Mouse (Mus musculus) frontal cortex, adult (tissue): ENCODE results near the gene Tmem217.

Experiments
- ATAC-seq: cut with Nextera tagmentation; 2 replicates; pipeline ENCODE4 v1.9.2; 2017; ENCODE audit warnings: mild to moderate bottlenecking, moderate library complexity, mixed read lengths; ENCODE audit not compliant: low TSS enrichment

The Tmem217 gene

DNA sequence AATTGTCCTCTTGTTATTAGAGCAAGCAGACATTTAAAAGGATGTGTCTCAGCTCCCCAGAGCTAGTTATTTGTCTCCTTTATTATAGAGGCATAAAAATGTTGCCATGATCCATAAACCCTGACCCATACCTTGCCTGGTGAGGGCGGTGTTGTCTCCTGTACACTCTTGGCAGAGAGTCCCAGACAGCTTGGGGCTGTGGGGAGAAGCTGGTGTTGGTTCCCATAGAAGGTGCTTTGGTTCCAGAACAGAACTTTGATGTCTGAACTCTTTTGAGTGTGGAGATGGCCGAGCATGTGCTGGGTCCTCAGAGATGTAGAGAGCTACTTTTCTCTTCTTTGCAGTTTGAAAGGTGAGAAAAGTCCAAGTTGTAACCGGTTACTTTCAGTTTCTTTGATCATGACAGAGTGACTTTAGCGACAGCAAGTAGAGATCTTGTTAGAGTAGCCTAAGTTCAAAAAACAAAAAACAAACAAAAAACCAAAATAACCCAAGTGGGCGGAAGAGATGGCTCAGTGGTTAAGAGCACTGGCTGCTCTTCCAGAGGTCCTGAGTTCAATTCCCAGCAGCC lies at the start of gene Tmem217:
Gene Tmem217, minus strand, starts transcription at position 224 of the 571 bp plus-strand sequence.
- no peak for ATAC-seq

DNA sequence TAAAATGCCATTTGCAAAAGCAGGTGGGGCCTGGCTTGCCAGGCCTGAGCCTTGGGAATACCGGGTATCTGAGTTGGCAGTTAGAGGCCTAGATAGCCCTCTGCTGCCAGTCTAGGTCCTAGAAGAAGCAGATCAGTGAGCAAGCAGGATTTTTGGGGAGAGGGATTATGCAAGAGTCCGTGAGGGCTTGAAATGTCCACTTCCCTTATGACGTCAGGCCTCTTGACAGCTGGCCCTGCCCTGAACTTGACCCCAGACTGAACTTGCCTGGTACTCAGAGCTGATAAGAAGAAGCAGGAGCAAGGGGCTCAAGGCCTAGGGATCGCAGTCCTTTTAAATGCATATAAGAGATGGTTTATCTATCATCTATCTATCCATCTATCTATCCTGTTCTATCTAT lies 49.2 kb upstream of the Tmem217 start:
- no peak for ATAC-seq

DNA sequence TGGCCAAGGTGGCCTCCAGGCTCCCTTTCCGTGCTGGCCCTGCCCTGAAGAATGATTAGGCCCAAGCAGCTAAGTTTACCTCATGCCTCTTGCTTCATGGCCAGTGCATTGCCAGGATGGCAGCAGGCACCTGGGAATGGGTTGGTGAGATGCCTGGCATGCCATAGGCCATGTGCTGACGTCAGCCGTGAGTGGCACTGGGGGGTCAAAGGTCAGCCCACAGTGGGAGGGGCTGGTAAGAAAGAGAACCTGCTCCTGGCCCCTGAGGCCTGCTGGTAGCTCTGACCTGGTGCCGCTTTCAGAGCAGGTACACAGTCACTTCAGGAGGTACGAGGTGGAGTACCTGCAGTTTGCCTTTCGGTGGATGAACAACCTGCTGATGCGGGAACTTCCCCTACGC lies 47.4 kb upstream of the Tmem217 start:
- ATAC-seq = no peak

DNA sequence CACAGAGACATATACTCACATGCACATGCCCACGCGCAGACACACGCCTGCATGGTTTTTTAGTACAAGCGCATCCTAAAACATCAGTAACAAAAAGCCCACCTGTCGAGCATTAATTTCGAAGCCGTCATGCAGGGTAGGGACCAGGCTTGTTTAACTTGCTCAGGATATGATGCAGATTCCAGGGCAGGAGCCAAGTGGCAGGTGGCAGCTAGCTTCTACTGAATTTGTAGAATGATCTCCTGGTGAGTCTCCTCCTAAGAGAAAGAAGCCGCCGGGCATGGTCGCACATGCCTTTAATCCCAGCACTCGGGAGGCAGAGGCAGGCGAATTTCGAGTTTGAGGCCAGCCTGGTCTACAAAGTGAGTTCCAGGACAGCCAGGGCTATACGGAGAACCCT lies 46.9 kb upstream of the Tmem217 start:
- ATAC-seq = no peak

DNA sequence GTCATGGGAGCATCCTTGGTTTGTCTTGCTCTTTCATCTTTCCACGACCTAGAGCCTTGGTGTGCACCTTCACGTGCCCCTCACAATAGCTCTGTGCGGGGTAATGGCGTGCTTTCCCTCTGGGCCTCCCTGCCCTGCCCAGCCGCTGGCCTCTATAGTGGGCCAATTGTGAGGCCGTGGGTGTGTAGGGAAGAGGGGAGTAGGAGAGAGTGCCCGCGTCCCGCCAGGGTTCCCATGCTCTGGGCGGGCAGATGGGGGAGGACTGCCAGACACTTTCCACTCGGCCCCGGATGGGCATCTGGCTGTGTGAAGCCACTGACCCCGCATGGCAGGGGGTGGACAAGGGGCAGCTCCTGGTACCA lies 44.6 kb upstream of the Tmem217 start:
- no peak for ATAC-seq

DNA sequence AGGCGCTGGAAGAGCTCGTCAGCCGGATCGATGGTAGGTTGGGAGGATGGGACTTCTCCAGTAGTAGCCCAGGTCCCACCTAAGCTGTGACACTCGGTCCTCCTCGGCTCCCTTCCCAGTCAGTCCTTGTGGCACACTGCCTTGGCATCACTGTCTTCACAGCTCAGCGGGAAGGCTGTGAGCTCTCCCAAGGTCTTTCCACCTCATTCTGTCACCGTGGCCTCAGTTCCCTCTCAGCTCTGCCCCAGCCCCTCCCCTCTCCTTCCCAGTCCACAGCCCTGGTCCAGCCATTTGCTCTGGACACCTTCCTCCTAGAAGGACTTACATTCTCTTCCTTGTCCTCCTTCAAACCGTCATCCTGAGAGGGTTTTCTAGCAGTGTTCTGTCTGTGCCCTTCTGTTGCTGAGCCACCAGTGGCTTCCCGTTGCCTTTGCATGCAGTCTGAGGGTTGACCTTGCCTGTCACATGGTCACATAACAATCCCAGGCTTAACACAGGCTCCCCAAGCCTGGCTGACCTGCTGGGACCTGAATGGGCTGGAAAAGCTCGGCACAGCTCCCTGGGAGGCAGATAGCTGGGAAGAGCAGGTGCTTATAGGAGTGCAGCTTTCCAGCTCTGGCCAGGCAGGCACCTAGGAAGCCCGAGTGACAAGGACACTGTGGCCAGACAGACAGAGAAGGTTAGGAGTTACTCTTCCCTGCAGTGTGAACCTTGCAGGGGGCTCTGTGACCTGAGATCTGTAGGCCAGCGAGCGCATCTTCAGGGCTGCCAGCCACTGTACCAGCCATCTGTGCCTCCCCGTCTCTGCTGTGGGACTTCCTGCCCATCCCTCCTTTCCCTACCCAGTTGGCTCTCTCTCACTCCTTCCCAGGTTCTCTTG lies 43.9 kb upstream of the Tmem217 start:
- no peak for ATAC-seq

DNA sequence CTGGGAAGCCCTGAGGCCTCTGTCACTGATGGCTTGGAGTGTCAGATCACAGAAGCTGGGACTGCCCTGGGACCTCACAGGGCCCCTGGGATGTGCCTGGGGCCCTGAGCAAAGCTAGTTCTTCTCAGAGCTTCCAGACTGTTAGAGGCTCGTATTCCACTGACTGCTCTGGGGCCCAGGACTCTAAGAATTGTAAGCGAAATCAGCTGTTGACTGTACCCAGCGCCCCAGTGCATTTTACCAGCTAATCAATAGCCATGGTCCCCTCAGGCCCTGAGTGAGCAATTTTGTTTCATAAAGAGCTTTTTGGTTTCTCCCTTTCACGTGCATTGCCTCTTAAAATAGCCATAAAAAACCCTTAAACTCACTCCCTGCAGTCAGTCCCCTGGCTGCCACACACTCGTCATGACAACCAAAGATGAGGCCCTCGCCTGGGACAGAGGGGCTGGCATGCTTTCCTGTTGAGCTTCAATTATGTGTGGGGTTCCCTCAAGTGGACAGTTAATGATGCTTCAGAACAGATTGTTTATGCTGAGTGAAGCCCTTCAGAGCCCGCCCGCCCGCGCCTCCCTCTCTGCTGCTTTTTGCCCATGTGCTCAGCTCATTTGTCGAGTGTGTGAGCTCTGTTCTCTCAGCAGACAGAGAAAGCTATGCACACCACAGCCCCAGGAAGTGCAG lies 37.2 kb upstream of the Tmem217 start:
- ATAC-seq = peak; percentile 67; the same call in 1 of the 2 replicates

DNA sequence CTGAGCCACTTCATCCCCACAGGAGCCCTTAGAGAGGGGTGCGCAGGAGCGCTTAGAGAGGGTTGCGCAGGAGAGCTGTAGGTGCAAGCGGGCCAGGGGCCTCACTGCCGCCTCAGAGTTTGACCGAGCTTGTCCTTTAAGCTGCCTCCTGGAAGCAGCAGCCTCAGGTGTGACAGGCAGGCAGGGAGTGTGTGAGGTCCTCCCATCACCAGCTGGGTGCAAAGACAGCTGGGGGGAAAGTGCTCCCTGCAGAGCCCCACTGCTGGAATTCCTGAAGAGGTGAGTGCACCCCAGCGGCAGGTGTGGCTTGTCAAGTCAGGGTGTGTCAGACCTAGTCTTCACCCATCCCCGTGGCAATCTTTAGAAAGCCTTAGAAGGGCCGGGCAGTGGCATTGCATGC lies 34.7 kb upstream of the Tmem217 start:
- ATAC-seq = no peak

DNA sequence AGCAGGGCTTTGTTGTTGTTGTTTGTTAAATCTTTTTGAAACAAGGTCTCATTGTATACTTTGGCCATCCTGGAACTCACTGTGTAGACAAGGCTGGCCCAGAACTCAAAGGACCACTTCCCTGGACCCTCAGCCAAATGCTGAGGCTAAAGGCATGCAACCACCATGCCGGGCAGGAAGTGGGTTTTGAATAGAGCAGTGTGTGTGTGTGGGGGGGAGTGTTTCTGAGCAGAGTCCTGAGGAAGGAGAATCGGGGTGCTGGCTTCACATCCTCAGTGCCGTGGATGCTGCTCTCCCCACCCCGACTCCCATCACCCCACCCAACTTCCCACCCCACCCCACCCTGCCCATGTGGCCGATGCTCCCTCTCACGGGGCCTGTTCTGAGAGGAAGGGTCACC lies 33.3 kb upstream of the Tmem217 start:
- ATAC-seq = no peak

DNA sequence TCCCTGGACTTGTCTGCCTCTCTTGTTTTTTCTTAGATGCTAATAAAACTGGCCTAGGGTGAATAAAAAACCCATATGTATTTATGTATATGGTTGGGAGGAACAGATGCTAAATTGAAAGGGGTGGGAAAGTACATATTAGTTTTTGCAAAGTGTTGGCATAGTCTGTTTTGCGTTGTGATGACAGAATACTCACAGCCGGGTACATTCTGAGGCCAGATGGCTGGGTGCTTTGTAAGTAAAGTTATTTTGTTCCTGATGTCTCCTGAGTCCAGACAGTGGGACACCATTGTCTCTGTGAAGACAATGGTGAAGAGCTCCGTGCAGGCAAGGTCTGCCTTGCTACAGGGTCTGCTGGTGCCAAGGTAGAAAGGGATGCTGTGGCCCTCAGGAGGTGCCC lies 32.6 kb upstream of the Tmem217 start:
- no peak for ATAC-seq

DNA sequence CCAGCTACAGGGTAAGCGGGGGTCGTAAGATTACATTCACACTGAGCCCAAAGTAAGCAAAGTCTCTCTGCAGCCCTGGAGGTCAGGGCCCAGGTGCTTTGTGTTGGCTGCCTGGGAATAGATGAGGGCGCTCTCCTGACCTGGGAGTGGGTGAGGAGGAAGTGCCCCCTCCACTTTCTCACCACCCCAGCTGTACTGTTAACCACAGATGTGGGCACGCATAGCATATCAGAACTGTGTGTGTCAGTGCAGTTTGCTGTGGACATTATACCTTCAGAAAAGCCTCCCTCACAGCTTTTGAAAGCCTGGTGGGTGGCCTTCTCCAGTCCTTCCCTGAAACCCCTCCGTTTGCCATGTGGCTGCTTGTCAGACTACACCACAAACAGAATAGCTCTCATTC lies 32.1 kb upstream of the Tmem217 start:
- no peak for ATAC-seq

DNA sequence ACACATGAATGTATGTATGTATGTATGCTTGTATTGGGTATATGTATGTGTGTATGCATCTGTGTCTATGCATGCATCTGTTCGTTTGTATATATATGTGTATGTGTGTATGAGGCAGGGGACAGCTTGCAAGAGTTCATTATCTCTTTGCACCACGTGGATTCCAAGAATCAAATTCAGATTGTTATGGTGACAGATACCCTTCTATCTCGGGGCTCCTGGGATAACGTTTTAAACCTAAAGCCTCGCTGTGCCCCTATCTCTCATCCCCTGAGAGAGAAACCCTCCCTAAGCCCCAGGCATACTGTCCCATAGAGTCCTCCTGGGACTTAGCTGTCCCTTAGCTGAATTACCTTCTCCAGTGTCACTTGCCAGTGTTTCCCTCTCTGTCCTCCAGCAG lies 31.4 kb upstream of the Tmem217 start:
- ATAC-seq = no peak

DNA sequence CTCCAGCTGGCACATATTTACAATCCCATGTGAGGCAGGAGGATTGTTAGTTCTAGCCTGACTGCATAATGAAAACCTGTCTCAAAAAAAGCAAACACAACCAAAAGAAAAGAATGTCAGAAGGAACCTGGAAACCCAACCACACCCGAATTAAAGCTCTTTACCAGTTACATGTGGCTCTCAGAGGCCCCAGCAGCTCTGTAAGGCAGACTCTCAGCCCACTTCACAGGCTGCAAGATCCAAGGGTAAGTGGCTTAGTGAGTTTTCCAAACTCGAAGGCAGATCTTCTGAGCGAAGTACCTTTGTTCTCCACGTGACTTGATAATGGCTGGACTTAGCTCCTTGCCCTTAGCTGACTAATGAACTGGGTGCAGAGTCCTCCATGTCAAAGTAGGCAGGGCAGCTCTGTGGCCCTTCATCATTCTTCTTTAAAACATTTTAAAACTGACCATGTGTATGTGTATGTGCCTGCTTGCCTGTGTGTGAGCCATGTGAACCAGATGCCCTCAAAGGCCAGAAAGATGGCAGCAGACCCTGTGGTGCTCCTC lies 27.5 kb upstream of the Tmem217 start:
- no peak for ATAC-seq

DNA sequence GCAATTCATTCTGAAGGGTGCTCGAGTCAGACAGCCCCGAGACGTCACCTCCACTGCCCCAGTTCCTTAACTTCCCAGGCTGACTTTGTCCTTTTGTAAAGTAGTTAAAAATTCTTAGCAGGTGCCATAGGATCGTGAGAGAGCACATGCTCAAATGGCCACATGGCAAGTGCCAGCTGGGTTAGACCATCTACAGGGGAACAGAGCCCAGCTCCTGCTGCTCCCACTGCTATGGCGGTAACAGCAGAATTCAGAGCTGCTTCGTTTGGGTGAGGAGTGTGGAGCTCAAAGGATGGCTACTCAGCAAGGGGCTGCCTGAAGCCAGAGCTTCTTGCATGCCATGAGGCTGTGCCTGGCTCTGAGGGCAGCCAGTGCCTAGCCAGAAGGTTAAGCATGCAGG lies 17.6 kb upstream of the Tmem217 start:
- no peak for ATAC-seq

DNA sequence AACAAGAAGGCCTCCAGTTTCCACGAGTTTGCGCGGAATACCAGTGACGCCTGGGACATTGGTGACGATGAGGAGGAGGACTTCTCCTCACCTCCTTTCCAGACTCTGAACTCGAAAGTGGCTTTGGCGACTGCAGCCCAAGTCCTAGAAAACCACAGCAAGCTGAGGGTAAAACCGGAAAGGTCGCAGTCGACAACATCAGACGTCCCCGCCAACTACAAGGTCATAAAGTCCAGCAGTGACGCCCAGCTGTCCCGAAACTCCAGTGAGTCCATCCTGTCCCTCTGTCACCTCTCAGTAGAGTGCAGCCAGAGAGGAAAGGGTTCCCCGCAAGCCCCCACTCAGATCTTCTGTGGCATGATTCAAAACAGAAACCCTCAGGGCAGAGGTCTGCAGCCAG lies 16.2 kb upstream of the Tmem217 start:
- no peak for ATAC-seq

DNA sequence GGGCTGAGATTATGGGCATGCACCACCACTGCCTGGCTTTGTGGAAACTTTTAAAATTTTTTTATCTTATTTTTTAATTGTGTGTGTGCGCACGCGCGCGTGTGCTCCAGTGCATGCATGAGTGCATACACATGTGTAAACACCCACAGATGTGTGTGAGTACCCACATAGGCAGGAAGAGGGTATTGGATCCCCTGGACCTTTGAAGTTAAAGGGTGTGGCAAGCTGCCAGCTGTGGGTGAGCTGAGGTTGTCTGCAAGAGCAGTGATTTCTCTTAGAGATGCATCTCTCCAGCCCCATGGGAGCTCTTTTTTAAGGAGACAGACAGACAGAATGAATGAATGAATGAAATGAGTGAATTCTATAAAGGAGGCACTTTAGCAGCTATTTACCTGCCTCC lies 13.3 kb upstream of the Tmem217 start:
- no peak for ATAC-seq

DNA sequence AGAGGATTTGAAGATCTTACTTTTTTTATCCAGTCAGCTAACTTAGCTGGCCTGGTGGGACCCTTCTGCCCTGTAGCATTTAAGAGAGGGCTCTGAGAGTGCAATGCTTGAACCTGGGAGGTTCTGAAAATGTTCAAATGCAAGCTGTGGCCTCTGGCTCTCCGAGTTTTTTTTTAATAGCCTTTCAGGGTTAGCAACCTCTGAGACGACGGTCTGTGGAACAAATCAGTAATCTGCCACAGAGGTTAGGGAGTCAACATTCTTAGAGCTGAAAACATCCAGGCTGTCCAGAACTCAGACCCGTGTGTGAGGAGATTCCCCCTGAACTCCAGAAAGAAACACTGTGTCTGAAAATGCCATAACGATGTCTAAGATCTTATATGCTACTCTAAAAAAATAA lies 6.3 kb upstream of the Tmem217 start:
- ATAC-seq = no peak

DNA sequence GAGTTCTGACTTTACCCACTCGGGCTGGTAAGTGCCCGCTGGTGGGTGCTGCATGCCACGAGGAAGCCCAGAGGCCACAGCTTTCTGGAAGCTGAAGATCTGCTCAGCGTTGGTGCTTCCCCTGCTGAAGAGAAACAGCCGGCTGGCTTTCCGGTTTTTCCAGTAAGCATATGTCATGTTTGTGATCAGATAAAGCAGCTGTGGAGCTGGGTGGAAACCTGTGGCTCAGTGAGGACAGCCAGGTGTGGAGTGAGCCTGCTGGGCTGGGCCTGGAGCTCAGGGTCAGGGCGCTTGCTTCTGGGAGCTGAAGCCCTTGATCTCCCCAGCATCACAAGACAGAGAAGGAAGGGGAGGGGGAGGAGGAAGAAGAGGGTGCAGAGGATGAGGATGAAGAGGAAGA lies 4.7 kb upstream of the Tmem217 start:
- no peak for ATAC-seq

DNA sequence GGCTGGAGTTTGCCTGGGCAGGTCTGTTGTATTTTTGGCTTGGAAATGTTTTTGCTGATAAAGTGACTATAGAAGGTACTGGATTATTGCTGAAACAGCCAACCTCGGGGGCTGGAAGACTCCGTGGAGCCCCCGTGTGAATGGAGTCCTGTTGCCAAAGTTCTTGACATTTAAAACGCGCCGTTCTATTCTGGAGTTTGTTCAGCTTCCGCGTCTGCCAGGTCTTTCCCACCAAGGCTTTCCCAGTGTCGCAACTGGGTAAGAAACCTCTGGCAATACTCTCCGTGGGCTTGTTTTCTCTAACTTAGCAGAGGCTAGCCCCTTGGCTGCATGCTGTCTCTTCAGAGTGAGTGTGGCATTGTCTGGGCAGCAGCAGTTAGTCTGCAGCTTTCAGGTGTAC lies 4.3 kb upstream of the Tmem217 start:
- no peak for ATAC-seq

DNA sequence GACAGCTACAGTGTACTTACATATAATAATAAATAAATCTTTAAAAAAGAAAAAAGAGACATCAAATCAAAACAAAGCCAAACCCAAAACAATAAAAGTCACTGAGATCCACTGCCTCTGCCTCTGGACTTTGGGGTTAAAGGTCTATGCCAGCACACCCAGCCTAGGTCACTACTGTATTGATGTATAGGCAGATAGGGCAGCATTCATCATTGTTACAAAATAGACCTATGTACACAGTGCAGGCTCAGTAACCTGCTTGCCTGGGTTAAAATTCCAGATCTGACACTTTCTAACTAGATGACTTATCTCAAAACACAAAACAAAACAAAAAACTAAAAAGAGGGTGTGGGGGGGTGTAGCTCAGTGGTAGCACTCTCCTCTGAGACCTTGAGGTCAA lies 2.0 kb upstream of the Tmem217 start:
- ATAC-seq = no peak

DNA sequence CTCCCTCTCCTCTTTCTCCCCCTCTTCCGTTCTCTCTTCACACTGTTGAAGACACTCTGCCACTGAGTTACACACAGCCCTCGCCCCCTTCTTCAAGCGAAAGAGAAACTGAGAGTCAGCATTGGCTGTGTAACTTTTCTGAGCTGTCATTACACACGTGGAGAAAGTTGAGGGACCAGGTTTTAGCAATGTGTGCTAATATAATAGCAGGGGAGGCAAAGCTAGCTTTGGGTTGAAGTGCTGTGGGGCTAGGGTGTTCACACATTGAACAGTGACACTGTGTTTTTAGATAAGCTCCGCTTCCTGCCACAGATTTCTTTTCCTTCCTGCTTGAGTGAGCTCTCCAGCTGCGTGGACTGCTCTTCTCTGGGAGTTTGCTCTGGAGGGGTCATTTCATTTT lies 1.2 kb downstream of the Tmem217 start:
- no peak for ATAC-seq

DNA sequence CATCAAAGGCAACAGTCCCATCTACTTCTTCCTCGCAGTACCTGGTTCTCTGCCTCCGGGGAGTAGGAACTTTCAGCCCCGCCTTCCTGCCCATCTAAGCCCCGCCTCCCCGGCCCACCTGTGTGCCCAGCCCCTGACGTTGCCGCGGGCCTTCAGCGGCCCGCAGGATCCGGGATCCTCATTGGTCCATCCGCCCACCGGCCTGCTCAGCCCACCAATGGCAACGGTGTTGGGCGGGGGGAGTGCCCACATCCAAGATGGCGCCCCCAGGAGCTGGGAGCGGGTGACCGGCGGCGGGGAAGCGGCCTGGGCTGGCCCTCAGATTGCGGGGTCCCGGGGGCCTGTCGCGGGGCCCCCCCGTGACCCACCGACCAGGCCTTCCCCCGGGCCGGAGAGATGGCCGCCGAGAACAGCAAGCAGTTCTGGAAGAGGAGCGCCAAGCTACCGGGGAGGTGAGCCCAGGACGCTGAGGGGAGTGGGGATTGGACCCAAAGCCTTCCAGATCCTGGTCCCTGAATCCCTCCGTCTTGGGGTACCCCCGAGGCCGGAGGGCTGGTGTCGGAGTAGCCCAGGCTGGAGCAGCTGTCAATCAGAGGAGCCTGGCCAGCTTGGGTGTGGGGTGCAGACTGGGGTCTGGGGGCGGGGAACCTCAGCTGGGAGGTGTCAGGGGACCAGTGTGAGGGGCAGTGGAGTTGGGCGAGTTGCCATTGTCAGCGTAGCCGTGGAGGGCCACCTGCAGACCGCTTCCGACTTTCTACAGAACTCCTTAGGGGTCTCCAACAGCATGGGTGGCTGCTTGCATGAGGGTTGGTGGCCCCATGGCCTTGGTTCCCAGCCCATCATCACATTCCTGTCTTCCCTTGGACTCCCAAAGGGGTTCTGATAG lies 2.4 kb downstream of the Tmem217 start, which contains the start of the genes Gm17657 and Tbc1d22b:
Gene Gm17657, minus strand, starts transcription at position 96 of the 886 bp plus-strand sequence.
Gene Tbc1d22b, plus strand, starts transcription at position 243 of the 886 bp plus-strand sequence.
- ATAC-seq = peak; percentile 100
